Comparison of ENCODE assay signal across 23 mouse cellular contexts in the genomic region with DNA sequence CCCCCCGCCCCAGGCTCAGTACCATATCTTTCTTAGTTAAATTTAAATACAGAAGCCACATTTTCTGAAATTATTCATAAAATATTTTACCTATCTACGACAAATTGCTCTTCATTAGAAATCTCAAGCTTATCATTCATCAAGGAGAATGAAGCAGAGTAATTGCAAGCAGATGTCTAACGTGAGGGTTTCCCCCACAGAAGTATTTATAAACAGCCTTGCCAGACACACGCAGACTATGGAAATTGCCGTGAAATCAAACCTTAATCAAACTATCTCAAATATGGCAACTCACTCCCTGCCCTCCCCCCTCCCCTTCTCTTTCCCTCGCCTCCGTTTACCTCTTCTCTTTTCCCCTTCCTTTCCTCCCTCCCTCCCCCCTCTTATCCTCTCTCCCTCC.
A peak's percentile ranks its signal among the peaks of the same experiment; 100 is the strongest.
DNase-seq lines count a peak whose midpoint lies in the region; ATAC-seq and TF ChIP-seq lines count a peak whose summit lies in the region.
"Had no signal": no experiment of that assay in that cellular context is flagged by ENCODE, and none has a peak within 500 bp of the region (broad histone marks: within the 10 kb centered on the region; RNA-seq: fewer than 3 reads in every experiment).

No protein-coding gene starts in this region.

- H3K27me3 ChIP-seq in midbrain, embryonic 14.5 days (ENCODE audit: control insufficient read depth, insufficient read depth, low read length): no peaks in the 10 kb centered on the region
- no peaks in the 10 kb centered on the region for H3K27me3 ChIP-seq in midbrain, embryonic 11.5 days (ENCODE audit: control insufficient read depth, insufficient read depth, low read length)
- H3K27me3 ChIP-seq in embryonic facial prominence, embryonic 12.5 days: no peaks in the 10 kb centered on the region
- H3K27me3 ChIP-seq: hindbrain, embryonic 12.5 days; intestine, embryonic 15.5 days; liver, embryonic 12.5 days; midbrain, embryonic 13.5 days; stomach, embryonic 15.5 days had no signal

- no peak for ATAC-seq in midbrain, embryonic 14.5 days (ENCODE audit: low FRiP score, low TSS enrichment)
- ATAC-seq in midbrain, embryonic 11.5 days (ENCODE audit: low FRiP score): no peak
- no peak for ATAC-seq in embryonic facial prominence, embryonic 12.5 days (ENCODE audit: insufficient number of reproducible peaks, insufficient read depth, low FRiP score, low TSS enrichment)
- ATAC-seq: hindbrain, postnatal 0 days; intestine, embryonic 15.5 days; liver, embryonic 12.5 days; liver, postnatal 0 days; midbrain, embryonic 13.5 days had no signal

- no peak overlapping the region for H3K27ac ChIP-seq in midbrain, embryonic 14.5 days (replicated peaks; ENCODE audit: low read depth, low read length)
- no peak overlapping the region for H3K27ac ChIP-seq in midbrain, embryonic 11.5 days (ENCODE audit: low read depth, low read length)
- peak overlapping the region; percentile 20; the same call in 1 of the 2 replicates for H3K27ac ChIP-seq in embryonic facial prominence, embryonic 12.5 days
- no peak overlapping the region for H3K27ac ChIP-seq in layer of hippocampus, adult 2 months
- H3K27ac ChIP-seq: heart, embryonic 15.5 days; hindbrain, embryonic 12.5 days; hindbrain, postnatal 0 days; intestine, embryonic 15.5 days; liver, embryonic 12.5 days; midbrain, embryonic 13.5 days; stomach, embryonic 15.5 days had no signal

- H3K4me1 ChIP-seq in midbrain, embryonic 14.5 days (ENCODE audit: control insufficient read depth, insufficient read depth, low read length): no peaks in the 10 kb centered on the region
- no peaks in the 10 kb centered on the region for H3K4me1 ChIP-seq in midbrain, embryonic 11.5 days (ENCODE audit: control insufficient read depth, insufficient read depth, low read length)
- peaks cover 10% of the 10 kb centered on the region for H3K4me1 ChIP-seq in embryonic facial prominence, embryonic 12.5 days
- H3K4me1 ChIP-seq: heart, embryonic 15.5 days; liver, embryonic 12.5 days had no signal

- no peak for TF ChIP-seq CTCF in layer of hippocampus, adult 2 months (conservative IDR thresholded peaks at IDR 0.05)

- H3K36me3 ChIP-seq in midbrain, embryonic 14.5 days (ENCODE audit: control insufficient read depth, insufficient read depth, low read length): no peaks in the 10 kb centered on the region
- H3K36me3 ChIP-seq in midbrain, embryonic 11.5 days (ENCODE audit: control insufficient read depth, insufficient read depth, low read length): no peaks in the 10 kb centered on the region
- no peaks in the 10 kb centered on the region for H3K36me3 ChIP-seq in embryonic facial prominence, embryonic 12.5 days
- H3K36me3 ChIP-seq: heart, embryonic 15.5 days; hindbrain, embryonic 12.5 days; intestine, embryonic 15.5 days; liver, embryonic 12.5 days; midbrain, embryonic 13.5 days; stomach, embryonic 15.5 days had no signal

- no peak overlapping the region for H3K4me3 ChIP-seq in midbrain, embryonic 14.5 days (replicated peaks; ENCODE audit: low read depth, low read length)
- H3K4me3 ChIP-seq in midbrain, embryonic 11.5 days (ENCODE audit: low read depth, low read length): no peak overlapping the region
- H3K4me3 ChIP-seq in embryonic facial prominence, embryonic 12.5 days: no peak overlapping the region
- no peak overlapping the region for H3K4me3 ChIP-seq in layer of hippocampus, adult 2 months
- H3K4me3 ChIP-seq: heart, embryonic 15.5 days; hindbrain, embryonic 12.5 days; intestine, embryonic 15.5 days; liver, embryonic 12.5 days; midbrain, embryonic 13.5 days; stomach, embryonic 15.5 days had no signal

- peak; percentile 22 for DNase-seq in embryo, embryonic 10 days (ENCODE audit: low spot score)
- no peak for DNase-seq in embryo, embryonic 9.5 days (ENCODE audit: extremely low spot score)
- peak; percentile 2 for DNase-seq in midbrain, embryonic 14.5 days
- no peak for DNase-seq in midbrain, embryonic 11.5 days (ENCODE audit: low spot score, missing footprints)
- no peak for DNase-seq in adrenal gland, postnatal 14 days
- DNase-seq in layer of hippocampus, adult 2 months (ENCODE audit: low spot score in 2 of 2): no peak
- DNase-seq in right cerebral cortex, postnatal 25 days: no peak
- DNase-seq: cerebellum, adult 11-12 months; cerebellum, adult 9-11 months; gastrocnemius, postnatal 14 days; heart, postnatal 36 days; layer of hippocampus, postnatal 36 days; left cerebral cortex, postnatal 4 days; liver, postnatal 0 days; lung, postnatal 36 days had no signal

- no peak overlapping the region for H3K9ac ChIP-seq in midbrain, embryonic 14.5 days (replicated peaks; ENCODE audit: low read length)
- H3K9ac ChIP-seq in midbrain, embryonic 11.5 days (ENCODE audit: low read length): no peak overlapping the region
- H3K9ac ChIP-seq in embryonic facial prominence, embryonic 12.5 days: no peak overlapping the region
- H3K9ac ChIP-seq: heart, embryonic 15.5 days; hindbrain, embryonic 12.5 days; intestine, embryonic 15.5 days; liver, embryonic 12.5 days; liver, postnatal 0 days; midbrain, embryonic 13.5 days; stomach, embryonic 15.5 days had no signal

- H3K4me2 ChIP-seq in midbrain, embryonic 14.5 days (ENCODE audit: low read length): no peak overlapping the region
- no peak overlapping the region for H3K4me2 ChIP-seq in midbrain, embryonic 11.5 days
- H3K4me2 ChIP-seq in embryonic facial prominence, embryonic 12.5 days (replicated peaks): peak overlapping the region; percentile 21
- H3K4me2 ChIP-seq: heart, embryonic 15.5 days; hindbrain, embryonic 12.5 days; intestine, embryonic 15.5 days; liver, embryonic 12.5 days; midbrain, embryonic 13.5 days; stomach, embryonic 15.5 days had no signal

- 60% methylated on average over 7 of the region's 7 CpGs for WGBS in midbrain, embryonic 14.5 days
- 56% methylated on average over 7 of the region's 7 CpGs for WGBS in midbrain, embryonic 11.5 days
- 21% methylated on average over 7 of the region's 7 CpGs for whole genome bisulfite sequencing in embryonic facial prominence, embryonic 12.5 days

- H3K9me3 ChIP-seq in midbrain, embryonic 14.5 days (ENCODE audit: control insufficient read depth, low read length): no peaks in the 10 kb centered on the region
- H3K9me3 ChIP-seq in midbrain, embryonic 11.5 days (ENCODE audit: control insufficient read depth, low read length): no peaks in the 10 kb centered on the region
- H3K9me3 ChIP-seq in embryonic facial prominence, embryonic 12.5 days: no peaks in the 10 kb centered on the region
- H3K9me3 ChIP-seq: heart, embryonic 15.5 days; hindbrain, embryonic 12.5 days; intestine, embryonic 15.5 days; liver, embryonic 12.5 days; midbrain, embryonic 13.5 days; stomach, embryonic 15.5 days had no signal

Comparison
In these comparisons a context has a peak if more than half of its experiments do, and no peak if none do; other contexts are left out.
1. DNase-seq: peak in embryo, embryonic 10 days (single experiment) and midbrain, embryonic 14.5 days (single experiment); none in embryo, embryonic 9.5 days (single experiment), midbrain, embryonic 11.5 days (single experiment), adrenal gland, postnatal 14 days (single experiment), layer of hippocampus, adult 2 months (0 of 2) and right cerebral cortex, postnatal 25 days (single experiment).